Mouse (Mus musculus) frontal cortex, postnatal 25 days (tissue): Measurements from ENCODE around the gene Hif3a.
A peak's percentile ranks its signal among the peaks of the same experiment; 100 is the strongest.

Experiments used
- DNase-seq, 2 experiments: peaks; one replicate each; pipeline ENCODE4 v3.0.0; 2022; ENCODE audit warnings: low spot score in 2 of 2

The Hif3a gene

GRCm38 (mm10) chr7:16992451-16992807 lies 69.8 kb downstream of the Hif3a start, which contains the start of gene Ccdc8:
TSS of gene Ccdc8 (plus strand) at chr7:16992708.
- no peak for DNase-seq

- no peak for DNase-seq
Measured at GRCm38 (mm10) chr7:16991681-16992450, 70.4 kb downstream of the Hif3a start.

DNA sequence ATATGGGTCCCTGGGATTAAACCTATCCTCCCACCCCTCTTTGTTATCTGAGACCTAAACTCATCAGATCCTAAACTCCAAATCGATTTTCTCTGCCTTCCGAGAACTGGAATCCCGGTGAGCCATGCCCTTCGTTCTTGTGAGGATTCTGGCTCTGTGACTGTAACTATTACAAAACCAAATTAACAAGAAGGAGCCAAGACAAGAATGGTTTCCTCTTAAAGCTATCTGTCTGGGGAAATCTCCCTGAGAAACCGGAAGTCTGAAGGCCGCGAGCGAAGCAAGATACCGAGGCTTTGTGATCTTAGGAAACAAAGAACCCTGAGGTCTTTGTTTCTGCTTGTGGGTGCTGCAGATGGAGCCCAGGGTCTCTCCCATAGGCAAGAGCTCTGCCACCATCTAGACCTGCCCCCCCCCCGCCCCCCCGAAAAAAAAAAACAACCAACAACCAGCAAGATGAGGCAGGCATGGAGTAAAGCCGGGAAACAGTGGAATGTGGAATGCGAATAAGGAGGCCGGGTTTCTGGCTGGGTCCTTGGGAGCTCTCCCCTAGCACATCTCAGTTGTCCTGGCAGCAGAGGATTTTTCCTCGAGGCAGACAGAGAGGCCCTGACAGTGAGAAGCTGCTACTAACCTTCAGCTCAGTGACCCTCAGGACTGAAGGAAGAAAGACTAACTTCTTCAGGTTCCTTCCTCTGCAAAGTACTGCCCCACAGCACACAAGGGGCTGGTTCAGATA lies 72.1 kb downstream of the Hif3a start:
- no peak for DNase-seq

DNA sequence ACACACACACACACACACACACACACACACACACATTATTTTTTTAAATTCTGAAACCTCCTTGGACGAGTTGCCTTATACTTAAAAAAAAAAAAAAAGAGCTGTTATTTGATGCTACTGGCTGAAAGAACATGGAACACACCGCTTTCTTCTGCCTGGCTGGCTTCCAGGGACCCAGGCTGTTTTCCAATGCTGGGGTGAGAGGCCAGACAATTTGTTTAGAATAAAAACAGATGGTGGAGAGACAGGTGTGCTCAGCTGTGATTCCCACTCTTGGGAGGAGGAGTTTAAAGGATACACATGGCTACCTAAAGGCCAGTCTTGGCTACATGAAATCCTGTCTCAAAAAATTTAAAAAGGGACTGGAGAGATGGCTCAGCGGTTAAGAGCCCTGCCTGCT lies 73.8 kb downstream of the Hif3a start:
- DNase-seq = no peak

GRCm38 (mm10) chr7:16987541-16988149 lies 74.6 kb downstream of the Hif3a start:
- DNase-seq = no peak

GRCm38 (mm10) chr7:16982859-16983568 lies 79.2 kb downstream of the Hif3a start, which contains the start of gene Gm42372:
TSS of gene Gm42372 (plus strand) at chr7:16983086.
- DNase-seq = peak; percentile 74 to 85
